Mouse (Mus musculus): ENCODE measurements around the gene Vamp5. TPM values are rescaled to one million over a fixed set of nuclear protein-coding genes. Genes with fewer than 3 reads are reported as not detected.

The Vamp5 gene
- total and polyA plus RNA-seq, 3 experiments, result 0.50 to 2.5 (median 0.90) TPM

Other genes starting within 250 kb of the Vamp5 start
- 4.7 and 5.0 TPM in 2 replicates for gene Atoh8, start 144.9 kb downstream of the Vamp5 start, total RNA-seq (2012; rRNA removed)
- gene Atoh8, start 144.9 kb downstream of the Vamp5 start, total RNA-seq (2014; rRNA removed), result 0.23 and 0.31 TPM in 2 replicates
- gene Atoh8, start 144.9 kb downstream of the Vamp5 start, polyA plus RNA-seq (2012; ENCODE audit: insufficient read length, low read depth), result 1.1 and 1.6 TPM in 2 replicates
- not detected in 2 replicates for gene Sftpb, start 75.9 kb downstream of the Vamp5 start, total RNA-seq (2012; rRNA removed)
- not detected in 2 replicates for gene Sftpb, start 75.9 kb downstream of the Vamp5 start, total RNA-seq (2014; rRNA removed)
- not detected in 2 replicates for gene Sftpb, start 75.9 kb downstream of the Vamp5 start, polyA plus RNA-seq (2012; ENCODE audit: insufficient read length, low read depth)
- gene Usp39, start 35.3 kb downstream of the Vamp5 start, total RNA-seq (2012; rRNA removed), result 74.5 and 90.9 TPM in 2 replicates
- 138 TPM in 2 replicates for gene Usp39, start 35.3 kb downstream of the Vamp5 start, total RNA-seq (2014; rRNA removed)
- 72.8 and 88.2 TPM in 2 replicates for gene Usp39, start 35.3 kb downstream of the Vamp5 start, polyA plus RNA-seq (2012; ENCODE audit: insufficient read length, low read depth)
- gene 0610030E20Rik, start 33.2 kb downstream of the Vamp5 start, total RNA-seq (2012; rRNA removed), result 9.9 and 11.7 TPM in 2 replicates
- 7.2 and 7.7 TPM in 2 replicates for gene 0610030E20Rik, start 33.2 kb downstream of the Vamp5 start, total RNA-seq (2014; rRNA removed)
- 16.9 and 17.0 TPM in 2 replicates for gene 0610030E20Rik, start 33.2 kb downstream of the Vamp5 start, polyA plus RNA-seq (2012; ENCODE audit: insufficient read length, low read depth)
- gene Tmem150a, start 25.0 kb downstream of the Vamp5 start, total RNA-seq (2012; rRNA removed), result 0.17 and 0.59 TPM in 2 replicates
- gene Tmem150a, start 25.0 kb downstream of the Vamp5 start, total RNA-seq (2014; rRNA removed), result 0.24 TPM in 1 of 2 replicates, not detected in the other
- 0.82 and 0.93 TPM in 2 replicates for gene Tmem150a, start 25.0 kb downstream of the Vamp5 start, polyA plus RNA-seq (2012; ENCODE audit: insufficient read length, low read depth)
- gene Rnf181, start 13.5 kb downstream of the Vamp5 start, total RNA-seq (2012; rRNA removed), result 51.0 and 63.2 TPM in 2 replicates
- 64.0 and 83.2 TPM in 2 replicates for gene Rnf181, start 13.5 kb downstream of the Vamp5 start, total RNA-seq (2014; rRNA removed)
- 73.7 and 88.7 TPM in 2 replicates for gene Rnf181, start 13.5 kb downstream of the Vamp5 start, polyA plus RNA-seq (2012; ENCODE audit: insufficient read length, low read depth)
- gene Vamp8, start 10.2 kb upstream of the Vamp5 start, total RNA-seq (2012; rRNA removed), result 105 and 110 TPM in 2 replicates
- 111 and 130 TPM in 2 replicates for gene Vamp8, start 10.2 kb upstream of the Vamp5 start, total RNA-seq (2014; rRNA removed)
- 98.9 and 114 TPM in 2 replicates for gene Vamp8, start 10.2 kb upstream of the Vamp5 start, polyA plus RNA-seq (2012; ENCODE audit: insufficient read length, low read depth)
- gene Ggcx, start 33.8 kb upstream of the Vamp5 start, total RNA-seq (2012; rRNA removed), result 6.6 and 6.7 TPM in 2 replicates
- gene Ggcx, start 33.8 kb upstream of the Vamp5 start, total RNA-seq (2014; rRNA removed), result 6.5 and 7.8 TPM in 2 replicates
- gene Ggcx, start 33.8 kb upstream of the Vamp5 start, polyA plus RNA-seq (2012; ENCODE audit: insufficient read length, low read depth), result 4.7 and 5.2 TPM in 2 replicates
- 166 and 274 TPM in 2 replicates for gene Mat2a, start 59.1 kb upstream of the Vamp5 start, total RNA-seq (2012; rRNA removed)
- 218 and 232 TPM in 2 replicates for gene Mat2a, start 59.1 kb upstream of the Vamp5 start, total RNA-seq (2014; rRNA removed)
- 429 and 456 TPM in 2 replicates for gene Mat2a, start 59.1 kb upstream of the Vamp5 start, polyA plus RNA-seq (2012; ENCODE audit: insufficient read length, low read depth)
- gene Sh2d6, start 141.2 kb upstream of the Vamp5 start, total RNA-seq (2012; rRNA removed), result 0.50 and 1.7 TPM in 2 replicates
- 0.78 and 1.1 TPM in 2 replicates for gene Sh2d6, start 141.2 kb upstream of the Vamp5 start, total RNA-seq (2014; rRNA removed)
- gene Sh2d6, start 141.2 kb upstream of the Vamp5 start, polyA plus RNA-seq (2012; ENCODE audit: insufficient read length, low read depth), result 4.3 and 4.9 TPM in 2 replicates
- 211 and 264 TPM in 2 replicates for gene Capg, start 163.9 kb upstream of the Vamp5 start, total RNA-seq (2012; rRNA removed)
- gene Capg, start 163.9 kb upstream of the Vamp5 start, total RNA-seq (2014; rRNA removed), result 174 and 175 TPM in 2 replicates
- 196 and 201 TPM in 2 replicates for gene Capg, start 163.9 kb upstream of the Vamp5 start, polyA plus RNA-seq (2012; ENCODE audit: insufficient read length, low read depth)
- gene Elmod3, start 217.9 kb upstream of the Vamp5 start, total RNA-seq (2012; rRNA removed), result 4.7 and 7.1 TPM in 2 replicates
- 4.0 and 4.2 TPM in 2 replicates for gene Elmod3, start 217.9 kb upstream of the Vamp5 start, total RNA-seq (2014; rRNA removed)
- 9.0 TPM in 2 replicates for gene Elmod3, start 217.9 kb upstream of the Vamp5 start, polyA plus RNA-seq (2012; ENCODE audit: insufficient read length, low read depth)
- gene Retsat, start 218.0 kb upstream of the Vamp5 start, total RNA-seq (2012; rRNA removed), result 12.5 and 15.6 TPM in 2 replicates
- gene Retsat, start 218.0 kb upstream of the Vamp5 start, total RNA-seq (2014; rRNA removed), result 14.0 and 15.5 TPM in 2 replicates
- 27.7 and 28.6 TPM in 2 replicates for gene Retsat, start 218.0 kb upstream of the Vamp5 start, polyA plus RNA-seq (2012; ENCODE audit: insufficient read length, low read depth)
- 22.6 and 27.9 TPM in 2 replicates for gene Tgoln1, start 236.5 kb upstream of the Vamp5 start, total RNA-seq (2012; rRNA removed)
- 20.0 and 23.5 TPM in 2 replicates for gene Tgoln1, start 236.5 kb upstream of the Vamp5 start, total RNA-seq (2014; rRNA removed)
- gene Tgoln1, start 236.5 kb upstream of the Vamp5 start, polyA plus RNA-seq (2012; ENCODE audit: insufficient read length, low read depth), result 29.0 and 33.6 TPM in 2 replicates